Mouse (Mus musculus) spleen, postnatal 10 days (tissue): Measurements from ENCODE around the gene Sptbn1.

Experiments used
- DNase-seq, 2 experiments: peaks; one replicate each; pipeline ENCODE4 v3.0.0; 2021 to 2022; ENCODE audit warnings: low spot score in 2 of 2

Sptbn1 gene

GRCm38 (mm10) chr11:30211663-30212416, 56.1 kb downstream of the Sptbn1 start:
- no peak for DNase-seq

GRCm38 (mm10) chr11:30211141-30211540, 56.8 kb downstream of the Sptbn1 start:
- no peak for DNase-seq

- DNase-seq = no peak
These were observed 57.7 kb downstream of the Sptbn1 start for GRCm38 (mm10) chr11:30210100-30210811.

- DNase-seq = no peak
These were observed 58.5 kb downstream of the Sptbn1 start for GRCm38 (mm10) chr11:30209495-30209894.

GRCm38 (mm10) chr11:30204398-30204797, 63.6 kb downstream of the Sptbn1 start:
- DNase-seq = no peak

GRCm38 (mm10) chr11:30200391-30200790, 67.6 kb downstream of the Sptbn1 start:
- no peak for DNase-seq

- peak; percentile 69 to 81 for DNase-seq
These were observed 69.8 kb downstream of the Sptbn1 start for GRCm38 (mm10) chr11:30198091-30198675.

- DNase-seq = peak; percentile 40 to 41
These were observed 70.3 kb downstream of the Sptbn1 start for GRCm38 (mm10) chr11:30197564-30198090.

GRCm38 (mm10) chr11:30196368-30197070, 71.5 kb downstream of the Sptbn1 start:
- DNase-seq = no peak

- no peak for DNase-seq
These were observed 72.2 kb downstream of the Sptbn1 start for GRCm38 (mm10) chr11:30195756-30196155.

- no peak for DNase-seq
These were observed 73.2 kb downstream of the Sptbn1 start for GRCm38 (mm10) chr11:30194800-30195199.

GRCm38 (mm10) chr11:30190959-30191358, 77.0 kb downstream of the Sptbn1 start:
- DNase-seq = no peak

- no peak for DNase-seq
These were observed 77.9 kb downstream of the Sptbn1 start for GRCm38 (mm10) chr11:30190119-30190518.

- DNase-seq = peak in 1 of 2 experiments; percentile 39
These were observed 81.0 kb downstream of the Sptbn1 start for GRCm38 (mm10) chr11:30186902-30187470.

- DNase-seq = no peak
These were observed 83.4 kb downstream of the Sptbn1 start for GRCm38 (mm10) chr11:30184527-30184926.

GRCm38 (mm10) chr11:30182716-30183411, 85.1 kb downstream of the Sptbn1 start:
- no peak for DNase-seq

- no peak for DNase-seq
These were observed 89.8 kb downstream of the Sptbn1 start for GRCm38 (mm10) chr11:30178193-30178592.

GRCm38 (mm10) chr11:30177145-30177840, 90.7 kb downstream of the Sptbn1 start:
- DNase-seq = no peak

- no peak for DNase-seq
These were observed 91.9 kb downstream of the Sptbn1 start for GRCm38 (mm10) chr11:30176111-30176510.

GRCm38 (mm10) chr11:30175623-30176022, 92.4 kb downstream of the Sptbn1 start:
- DNase-seq = no peak
